Mouse (Mus musculus): ENCODE measurements around the gene Fbxo28. TPM values are rescaled to one million over a fixed set of nuclear protein-coding genes. Genes with fewer than 3 reads are reported as not detected.

Gene Fbxo28
- polyA plus RNA-seq, 1 experiment = 8.0 TPM

- 57% methylated on average over 2 of the region's 2 CpGs for WGBS
These were observed 51.6 kb downstream of the Fbxo28 start for GRCm38 (mm10) chr1:182289781-182290180.

GRCm38 (mm10) chr1:182288601-182289000, 52.8 kb downstream of the Fbxo28 start:
- H3K36me3 ChIP-seq (ENCODE audit: control insufficient read depth, insufficient read depth, low read length) = no peaks in the 10 kb centered on the region
- no peak for TF ChIP-seq POLR2A (IDR thresholded peaks at IDR 0.05; ENCODE audit: low read depth, low read length)
- H3K4me3 ChIP-seq (ENCODE audit: low read depth, low read length) = no peak overlapping the region
- H3K27me3 ChIP-seq (ENCODE audit: control insufficient read depth, insufficient read depth, low read length) = no peaks in the 10 kb centered on the region
- H3K4me1 ChIP-seq (ENCODE audit: control insufficient read depth, insufficient read depth, insufficient read length, low read length) = no peaks in the 10 kb centered on the region
- no peak overlapping the region for H3K27ac ChIP-seq (ENCODE audit: insufficient read depth, low read depth, low read length)
- WGBS = 67% methylated on average over 2 of the region's 2 CpGs

More at GRCm38 (mm10) chr1:182289781-182290180, 51.6 kb downstream of the Fbxo28 start:
- H3K4me3 ChIP-seq (ENCODE audit: low read depth, low read length) = no peak overlapping the region
- no peaks in the 10 kb centered on the region for H3K27me3 ChIP-seq (ENCODE audit: control insufficient read depth, insufficient read depth, low read length)
- no peak overlapping the region for H3K27ac ChIP-seq (ENCODE audit: insufficient read depth, low read depth, low read length)
- TF ChIP-seq CTCF (IDR thresholded peaks at IDR 0.05; ENCODE audit: extremely low read depth, insufficient read length, insufficient replicate concordance, low read depth, low read length) = no peak
- no peak for TF ChIP-seq POLR2A (IDR thresholded peaks at IDR 0.05; ENCODE audit: low read depth, low read length)
- H3K4me1 ChIP-seq (ENCODE audit: control insufficient read depth, insufficient read depth, insufficient read length, low read length) = no peaks in the 10 kb centered on the region
- no peaks in the 10 kb centered on the region for H3K36me3 ChIP-seq (ENCODE audit: control insufficient read depth, insufficient read depth, low read length)

- Histone ChIP-seq H3K27me3 (ENCODE audit: control insufficient read depth, insufficient read depth, low read length) (no peaks in the 10 kb centered on the region), H3K4me1 (ENCODE audit: control insufficient read depth, insufficient read depth, insufficient read length, low read length) (no peaks in the 10 kb centered on the region), H3K36me3 (ENCODE audit: control insufficient read depth, insufficient read depth, low read length) (no peaks in the 10 kb centered on the region), H3K4me3 (ENCODE audit: low read depth, low read length) (no peak overlapping the region), H3K27ac (ENCODE audit: insufficient read depth, low read depth, low read length) (no peak overlapping the region)
- 87% methylated on average over 7 of the region's 7 CpGs for WGBS
- TF ChIP-seq CTCF (IDR thresholded peaks at IDR 0.05; ENCODE audit: extremely low read depth, insufficient read length, insufficient replicate concordance, low read depth, low read length) = no peak
- no peak for TF ChIP-seq POLR2A (IDR thresholded peaks at IDR 0.05; ENCODE audit: low read depth, low read length)
These were observed 53.6 kb downstream of the Fbxo28 start for GRCm38 (mm10) chr1:182287781-182288180.

- WGBS = 92% methylated on average over 2 of the region's 2 CpGs
- no peak for TF ChIP-seq CTCF (IDR thresholded peaks at IDR 0.05; ENCODE audit: extremely low read depth, insufficient read length, insufficient replicate concordance, low read depth, low read length)
- TF ChIP-seq POLR2A (IDR thresholded peaks at IDR 0.05; ENCODE audit: low read depth, low read length) = no peak
- H3K36me3 ChIP-seq (ENCODE audit: control insufficient read depth, insufficient read depth, low read length) = no peaks in the 10 kb centered on the region
- H3K27me3 ChIP-seq (ENCODE audit: control insufficient read depth, insufficient read depth, low read length) = no peaks in the 10 kb centered on the region
- no peak overlapping the region for H3K4me3 ChIP-seq (ENCODE audit: low read depth, low read length)
- H3K4me1 ChIP-seq (ENCODE audit: control insufficient read depth, insufficient read depth, insufficient read length, low read length) = peaks cover 8% of the 10 kb centered on the region
- no peak overlapping the region for H3K27ac ChIP-seq (ENCODE audit: insufficient read depth, low read depth, low read length)
These were observed 56.6 kb downstream of the Fbxo28 start for GRCm38 (mm10) chr1:182284795-182285194.

GRCm38 (mm10) chr1:182283231-182283630, 58.2 kb downstream of the Fbxo28 start:
- Histone ChIP-seq H3K4me1 (ENCODE audit: control insufficient read depth, insufficient read depth, insufficient read length, low read length) (peaks cover 8% of the 10 kb centered on the region), H3K36me3 (ENCODE audit: control insufficient read depth, insufficient read depth, low read length) (peaks cover 10% of the 10 kb centered on the region), H3K27me3 (ENCODE audit: control insufficient read depth, insufficient read depth, low read length) (no peaks in the 10 kb centered on the region), H3K4me3 (ENCODE audit: low read depth, low read length) (no peak overlapping the region), H3K27ac (ENCODE audit: insufficient read depth, low read depth, low read length) (no peak overlapping the region)
- 36% methylated on average over 7 of the region's 7 CpGs for WGBS
- no peak for TF ChIP-seq POLR2A (IDR thresholded peaks at IDR 0.05; ENCODE audit: low read depth, low read length)

- peak; percentile 97 for TF ChIP-seq POLR2A (IDR thresholded peaks at IDR 0.05; ENCODE audit: low read depth, low read length)
- TF ChIP-seq CTCF (IDR thresholded peaks at IDR 0.05; ENCODE audit: extremely low read depth, insufficient read length, insufficient replicate concordance, low read depth, low read length) = no peak
- Histone ChIP-seq H3K36me3 (ENCODE audit: control insufficient read depth, insufficient read depth, low read length) (peaks cover 14% of the 10 kb centered on the region), H3K4me1 (ENCODE audit: control insufficient read depth, insufficient read depth, insufficient read length, low read length) (peaks cover 8% of the 10 kb centered on the region), H3K27ac (ENCODE audit: insufficient read depth, low read depth, low read length) (peak within 1 kb of the TSS; percentile 76), H3K4me3 (ENCODE audit: low read depth, low read length) (peak within 1 kb of the TSS; percentile 85), H3K27me3 (ENCODE audit: control insufficient read depth, insufficient read depth, low read length) (no peaks in the 10 kb centered on the region)
- WGBS = under 1% methylated on average over 94 of the region's 94 CpGs
These were observed 59.0 kb downstream of the Fbxo28 start, which contains the start of gene Degs1 for GRCm38 (mm10) chr1:182282091-182283075. Degs1 (minus strand) TSS chr1:182282804.

GRCm38 (mm10) chr1:182281251-182281711, 60.1 kb downstream of the Fbxo28 start:
- Histone ChIP-seq H3K4me1 (ENCODE audit: control insufficient read depth, insufficient read depth, insufficient read length, low read length) (peaks cover 8% of the 10 kb centered on the region), H3K36me3 (ENCODE audit: control insufficient read depth, insufficient read depth, low read length) (peaks cover 21% of the 10 kb centered on the region), H3K27ac (ENCODE audit: insufficient read depth, low read depth, low read length) (no peak overlapping the region), H3K27me3 (ENCODE audit: control insufficient read depth, insufficient read depth, low read length) (no peaks in the 10 kb centered on the region), H3K4me3 (ENCODE audit: low read depth, low read length) (peak overlapping the region; percentile 28)
- TF ChIP-seq CTCF (IDR thresholded peaks at IDR 0.05; ENCODE audit: extremely low read depth, insufficient read length, insufficient replicate concordance, low read depth, low read length) = no peak
- no peak for TF ChIP-seq POLR2A (IDR thresholded peaks at IDR 0.05; ENCODE audit: low read depth, low read length)
- 11% methylated on average over 9 of the region's 9 CpGs for WGBS

All from small intestine, adult 2 months (tissue).